Mouse (Mus musculus): ENCODE results near the gene Cyp2ab1.

GRCm38 (mm10) chr16:20368221-20368620 lies 43.0 kb upstream of the Cyp2ab1 start:
- TF ChIP-seq POLR2AphosphoS5 (IDR thresholded peaks at IDR 0.05; ENCODE audit: borderline replicate concordance, low read depth, low read length) (no peak), ZNF384 (IDR thresholded peaks at IDR 0.05; ENCODE audit: low read depth, low read length) (no peak), MAX (IDR thresholded peaks at IDR 0.05; ENCODE audit: low read length) (no peak), EP300 (IDR thresholded peaks at IDR 0.05; ENCODE audit: low read depth in 1 of 2, low read length in 2 of 2) (no peak), TCF12 (IDR thresholded peaks at IDR 0.05; ENCODE audit: low read depth, low read length) (no peak), POLR2A (IDR thresholded peaks at IDR 0.05; ENCODE audit: control insufficient read depth in 1 of 2, insufficient read depth in 1 of 2, low read depth in 1 of 2, low read length in 2 of 2, poor library complexity in 1 of 2) (no peak), SIN3A (IDR thresholded peaks at IDR 0.05; ENCODE audit: low read length) (no peak), CTCF (IDR thresholded peaks at IDR 0.05 in 2 of 3, conservative IDR thresholded peaks at IDR 0.05 in 1 of 3; ENCODE audit: control insufficient read depth in 1 of 3, insufficient read depth in 1 of 3, low read depth in 2 of 3, low read length in 3 of 3, poor library complexity in 1 of 3, severe bottlenecking in 1 of 3) (no peak), UBTF (IDR thresholded peaks at IDR 0.05; ENCODE audit: borderline replicate concordance, insufficient read depth, low read depth, low read length) (no peak), MAZ (IDR thresholded peaks at IDR 0.05; ENCODE audit: low read depth, low read length) (no peak), SMC3 (IDR thresholded peaks at IDR 0.05; ENCODE audit: low read depth, low read length) (no peak)

Data from MEL (cell line).